Mouse (Mus musculus) stomach, embryonic 16.5 days (tissue): ENCODE measurements around the gene Pcdh17. TPM values are rescaled to one million over a fixed set of nuclear protein-coding genes. Genes with fewer than 3 reads are reported as not detected.

ENCODE experiments used
- ATAC-seq: fragments of 200-750 bp; cut with Nextera tagmentation; 2 replicates; pipeline ENCODE4 v1.8.0; 2017; ENCODE audit warnings: moderate number of reproducible peaks, moderate TSS enrichment; ENCODE audit not compliant: insufficient read depth, low FRiP score
- H3K27ac ChIP-seq: fragments of 300-500 bp; sonication (generic); 2 replicates; pipeline ENCODE4 v1.5.1; 2014; ENCODE audit warnings: low read length
- H3K27me3 ChIP-seq: fragments of 300-500 bp; sonication (generic); 2 replicates; pipeline ENCODE4 v1.6.1; 2014; ENCODE audit warnings: low read length, control low read depth, mixed read lengths; ENCODE audit not compliant: control insufficient read depth, insufficient read depth
- H3K36me3 ChIP-seq: fragments of 300-500 bp; sonication (generic); 2 replicates; pipeline ENCODE4 v1.6.1; 2014; ENCODE audit warnings: low read length; ENCODE audit not compliant: control insufficient read depth, insufficient read depth
- H3K4me1 ChIP-seq: fragments of 300-500 bp; sonication (generic); 2 replicates; pipeline ENCODE4 v1.6.1; 2014; ENCODE audit warnings: low read length, control low read depth, mixed read lengths; ENCODE audit not compliant: control insufficient read depth, insufficient read depth
- H3K4me2 ChIP-seq: fragments of 300-500 bp; sonication (generic); 2 replicates; pipeline ENCODE4 v1.6.1; 2014; ENCODE audit warnings: low read depth, low read length, mixed read lengths
- H3K4me3 ChIP-seq: fragments of 300-500 bp; sonication (generic); replicated peaks from 2 replicates; pipeline ENCODE4 v1.5.1; 2014; ENCODE audit warnings: mild to moderate bottlenecking, low read length
- H3K9ac ChIP-seq: fragments of 300-500 bp; sonication (generic); 2 replicates; pipeline ENCODE4 v1.6.1; 2014; ENCODE audit warnings: low read length
- H3K9me3 ChIP-seq: fragments of 300-500 bp; sonication (generic); replicated peaks from 2 replicates; pipeline ENCODE4 v1.6.1; 2016; ENCODE audit warnings: low read length, control low read depth; ENCODE audit not compliant: control insufficient read depth
- WGBS: fragments of 180-500 bp; shearing (Covaris S2); extraction: QIAGEN DNeasy Blood & Tissue Kit; methylation state at CpG from one replicate; pipeline ENCODE4 v1.1.7; 2014; 5-methylcytosine and 5-hydroxymethylcytosine counted together
- polyA plus RNA-seq: library from polyadenylated mRNA; unstranded; fragments of >200 nt; fragmentation: Nextera tagmentation; extraction: Ambion mirVana; gene quantifications from 2 replicates; pipeline ENCODE4 v1.2.1, GENCODE M21; 2015

The Pcdh17 gene
- polyA plus RNA-seq, 1 experiment from 2014 or later, result 7.1 TPM

DNA sequence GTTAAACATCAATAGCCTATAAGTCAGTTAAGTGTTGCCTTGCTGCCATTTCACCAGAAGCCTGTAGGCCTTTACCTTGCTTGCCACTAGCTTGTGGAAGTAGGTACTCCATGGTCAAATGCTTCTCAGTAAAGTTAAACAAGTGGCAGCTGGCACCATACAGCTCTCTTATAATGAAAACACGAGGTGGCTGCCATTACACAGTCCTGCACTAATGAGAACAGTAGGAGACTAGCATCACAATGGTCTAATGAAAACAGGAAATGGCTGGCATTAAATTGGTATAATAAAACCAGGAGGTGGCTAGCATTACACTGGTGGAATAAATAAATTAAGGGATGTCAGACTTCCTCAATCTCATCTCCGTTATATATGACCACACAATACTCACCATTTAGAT, 102.6 kb downstream of the Pcdh17 start:
- no peaks in the 10 kb centered on the region for H3K27me3 ChIP-seq
- no peak overlapping the region for H3K9ac ChIP-seq
- no peak for ATAC-seq
- no peaks in the 10 kb centered on the region for H3K36me3 ChIP-seq
- WGBS, result 54% methylated on average over 2 of the region's 2 CpGs
- no peaks in the 10 kb centered on the region for H3K9me3 ChIP-seq
- H3K4me3 ChIP-seq, result no peak overlapping the region
- no peaks in the 10 kb centered on the region for H3K4me1 ChIP-seq
- H3K27ac ChIP-seq, result no peak overlapping the region
- no peak overlapping the region for H3K4me2 ChIP-seq

DNA sequence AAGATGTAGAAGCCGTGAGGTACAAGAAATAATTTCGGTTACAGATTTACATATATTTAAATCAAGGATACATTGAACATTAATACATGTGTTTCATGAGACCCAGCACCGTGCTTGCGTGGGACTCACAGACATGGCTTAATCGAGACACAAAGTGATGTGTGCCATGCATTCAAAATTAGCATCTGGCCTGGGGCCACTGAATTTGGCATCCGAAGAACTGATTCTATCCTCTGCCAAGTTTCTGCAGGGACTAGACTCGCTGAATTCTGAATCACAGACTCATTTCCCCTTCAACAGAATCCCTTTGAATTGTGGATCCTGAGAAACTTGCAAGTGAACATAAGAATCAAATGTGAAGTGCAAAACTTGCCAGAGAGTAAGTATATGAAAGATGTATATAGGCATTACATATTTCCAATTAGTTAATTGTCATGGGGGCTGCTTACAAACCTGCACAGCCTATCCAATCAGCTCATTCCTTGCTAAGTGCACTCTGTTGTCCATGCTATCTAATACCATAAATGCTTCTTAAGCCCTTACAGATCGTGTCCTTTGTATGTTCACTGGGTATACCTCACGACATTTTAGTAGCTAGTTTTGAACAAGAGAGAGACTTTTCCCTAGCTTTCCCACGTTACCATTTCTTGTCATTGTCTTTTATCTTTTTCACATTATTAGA, 104.3 kb downstream of the Pcdh17 start:
- Histone ChIP-seq H3K4me3 (no peak overlapping the region), H3K4me2 (no peak overlapping the region), H3K9me3 (no peaks in the 10 kb centered on the region), H3K9ac (no peak overlapping the region), H3K4me1 (no peaks in the 10 kb centered on the region), H3K36me3 (no peaks in the 10 kb centered on the region), H3K27ac (no peak overlapping the region), H3K27me3 (no peaks in the 10 kb centered on the region)
- no peak for ATAC-seq
- WGBS, result 83% methylated on average over 10 of the region's 10 CpGs

DNA sequence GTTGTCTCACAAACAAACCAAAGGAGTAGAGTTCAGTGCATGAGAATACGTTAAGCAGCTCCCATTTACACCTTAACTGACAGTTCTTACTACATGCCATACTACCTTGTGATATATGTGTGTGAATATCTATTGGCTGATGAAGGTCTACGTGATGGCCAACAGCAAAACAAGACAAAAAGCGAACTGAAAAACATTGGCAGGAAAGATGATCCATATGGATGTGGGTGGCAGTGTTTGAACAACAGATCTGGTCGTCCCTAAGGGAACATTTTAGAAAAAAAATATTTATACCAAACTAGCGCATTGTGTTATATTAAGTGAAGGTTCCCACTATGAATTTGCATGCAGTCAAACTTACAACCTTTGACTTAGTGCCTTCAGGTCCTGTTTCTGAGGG, 108.2 kb downstream of the Pcdh17 start:
- Histone ChIP-seq H3K4me2 (no peak overlapping the region), H3K36me3 (no peaks in the 10 kb centered on the region), H3K27me3 (no peaks in the 10 kb centered on the region), H3K9me3 (no peaks in the 10 kb centered on the region), H3K27ac (no peak overlapping the region), H3K4me3 (no peak overlapping the region), H3K9ac (no peak overlapping the region), H3K4me1 (no peaks in the 10 kb centered on the region)
- 77% methylated on average over 5 of the region's 5 CpGs for WGBS
- no peak for ATAC-seq

DNA sequence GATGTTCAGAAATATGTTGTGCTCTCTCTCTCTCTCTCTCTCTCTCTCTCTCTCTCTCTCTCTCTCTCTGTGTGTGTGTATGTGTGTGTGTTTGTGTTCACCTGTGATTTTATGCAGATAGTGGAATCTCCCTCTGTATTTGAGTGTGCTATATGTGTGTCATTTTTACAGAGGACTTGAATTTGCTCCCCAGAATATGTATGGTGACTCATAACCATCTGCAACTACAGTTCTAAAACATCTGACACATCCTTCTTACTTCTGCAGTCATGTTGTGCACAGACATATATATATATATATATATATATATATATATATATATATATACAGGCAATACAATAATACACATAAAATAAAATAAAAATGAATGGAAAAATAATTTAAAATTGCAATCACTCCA, 127.7 kb downstream of the Pcdh17 start:
- H3K9ac ChIP-seq, result no peak overlapping the region
- no peak overlapping the region for H3K27ac ChIP-seq
- no peaks in the 10 kb centered on the region for H3K4me1 ChIP-seq
- no peak for ATAC-seq
- no peaks in the 10 kb centered on the region for H3K36me3 ChIP-seq
- no peaks in the 10 kb centered on the region for H3K9me3 ChIP-seq
- H3K4me3 ChIP-seq, result no peak overlapping the region
- H3K4me2 ChIP-seq, result no peak overlapping the region
- no peaks in the 10 kb centered on the region for H3K27me3 ChIP-seq
